Mouse (Mus musculus): ENCODE measurements around the gene Bhlhe23.

Bhlhe23 gene

DNA sequence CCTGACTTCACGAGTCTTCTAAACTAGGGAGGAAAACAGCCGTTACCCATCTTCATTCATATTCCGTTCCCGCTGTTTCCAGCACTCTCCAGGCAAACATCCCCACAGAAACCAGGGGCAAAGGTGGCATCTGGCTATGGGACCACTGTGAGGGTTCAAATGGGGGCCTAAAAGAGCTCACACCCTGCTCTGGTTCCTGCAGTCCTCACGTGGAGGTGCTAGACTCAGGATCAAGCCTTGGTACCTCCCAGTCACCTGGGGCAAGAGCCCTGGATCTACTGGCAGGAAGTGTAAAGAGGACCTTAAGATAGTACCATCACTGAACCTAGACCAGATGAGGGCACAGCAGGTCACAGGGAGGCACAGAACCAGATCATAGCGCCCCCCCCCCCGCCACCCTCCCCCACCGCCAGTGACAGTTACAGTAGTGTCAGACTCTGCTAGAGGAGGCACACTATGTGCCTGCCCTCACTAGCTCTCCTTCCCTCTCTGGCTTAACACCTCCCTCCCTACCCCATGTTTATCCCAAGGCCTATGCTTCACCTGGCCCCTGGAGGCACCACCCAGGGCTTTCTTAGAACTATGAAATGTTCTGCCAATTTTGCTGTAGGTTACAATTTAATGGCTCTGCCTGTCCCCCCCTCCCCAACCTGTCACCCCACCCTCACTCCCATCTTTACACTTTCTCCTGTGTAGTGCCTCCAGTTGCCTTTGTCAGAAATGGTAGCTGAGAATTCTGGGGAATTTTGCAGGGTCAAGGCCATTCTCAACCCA is 50.7 kb downstream of the Bhlhe23 start:
- no peak for DNase-seq (ENCODE audit: low read depth, low spot score)

DNA sequence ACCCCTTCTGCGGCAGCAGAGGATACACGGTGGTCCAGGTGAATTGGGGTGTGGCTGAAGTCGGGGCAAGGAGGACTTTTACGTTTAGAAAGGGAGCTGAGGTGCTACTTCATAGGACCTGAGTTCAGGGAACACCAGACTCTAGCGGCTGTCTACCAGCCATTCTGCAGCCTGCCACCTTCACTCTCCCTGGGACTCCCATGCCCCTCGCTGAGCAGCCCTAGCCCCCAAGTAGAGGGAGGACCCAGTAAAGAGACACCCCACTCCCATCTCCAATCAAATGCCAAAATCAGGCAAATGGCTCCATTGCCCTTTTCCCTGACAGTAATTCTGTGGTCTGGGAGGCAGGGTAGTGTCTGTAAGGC is 51.3 kb downstream of the Bhlhe23 start:
- DNase-seq (ENCODE audit: low read depth, low spot score): no peak

DNA sequence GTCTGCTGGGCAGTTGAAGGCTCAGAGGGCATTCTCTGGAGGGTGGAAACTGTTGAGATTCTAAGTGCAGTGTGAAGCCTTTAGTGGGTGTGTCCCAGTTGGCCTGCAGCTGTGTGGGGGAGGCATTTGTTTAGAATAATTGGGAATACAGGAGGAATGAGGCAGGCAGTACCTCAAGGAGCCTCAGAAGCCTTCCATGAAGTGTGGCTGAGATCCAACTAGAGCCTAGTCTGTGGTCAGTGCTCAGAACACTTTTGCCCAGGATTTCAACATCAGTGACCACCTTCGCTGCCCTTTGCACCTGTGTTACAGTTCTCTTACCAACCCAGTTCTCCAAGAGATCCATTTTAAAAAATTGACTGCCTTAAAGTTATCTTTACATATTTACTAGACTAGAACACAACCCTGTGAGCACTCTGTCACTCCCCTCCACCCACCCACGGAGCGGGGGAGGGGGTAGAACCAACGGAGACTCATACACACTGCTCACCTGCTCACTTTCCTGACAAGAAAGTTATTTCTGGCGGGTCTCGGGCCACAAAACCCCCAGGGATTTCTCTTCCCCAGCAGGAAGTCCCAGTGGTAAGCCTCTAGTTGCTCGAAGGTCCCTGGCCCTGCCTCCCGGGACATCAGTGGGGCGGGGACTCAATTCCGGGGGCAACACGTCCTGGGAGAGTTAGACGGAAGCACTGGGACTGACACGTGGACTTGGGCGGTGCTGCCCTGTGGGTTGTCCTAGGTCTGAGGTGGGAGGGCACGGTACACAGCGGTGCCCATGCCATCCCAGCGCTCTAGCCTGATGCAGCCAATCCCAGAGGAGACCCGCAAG is 51.9 kb downstream of the Bhlhe23 start, which contains the start of gene Slc17a9:
Gene Slc17a9, plus strand, starts transcription at position 679 of the 829 bp plus-strand sequence.
- no peak for DNase-seq (ENCODE audit: low read depth, low spot score)
